Mouse (Mus musculus) left cerebral cortex, adult 8-10 months (tissue): ENCODE measurements at regions not wholly inside any gene's neighbourhood (a gene's known extent, or its start where the extent isn't known, plus 50 kb on each side); places are given as distances from the start of the nearest gene placed in this dataset.

ENCODE experiments used
- DNase-seq, 2 experiments: peaks; one replicate each; pipeline ENCODE4 v3.0.0; 2022; ENCODE audit warnings: low spot score in 2 of 2

- DNase-seq = no peak
Observed at GRCm38 (mm10) chr10:17074402-17075027, 648.5 kb upstream of the Cited2 start.

- DNase-seq = no peak
Observed at GRCm38 (mm10) chr10:17075147-17075546, 647.9 kb upstream of the Cited2 start.

- no peak for DNase-seq
Observed at GRCm38 (mm10) chr10:17075576-17075975, 647.4 kb upstream of the Cited2 start.

GRCm38 (mm10) chr10:17076186-17076585, 646.8 kb upstream of the Cited2 start:
- no peak for DNase-seq

GRCm38 (mm10) chr10:17077580-17077979, 645.4 kb upstream of the Cited2 start:
- no peak for DNase-seq

- DNase-seq = no peak
Observed at GRCm38 (mm10) chr10:17080818-17081217, 642.2 kb upstream of the Cited2 start.

- no peak for DNase-seq
Observed at GRCm38 (mm10) chr10:17082926-17083325, 640.1 kb upstream of the Cited2 start.

GRCm38 (mm10) chr10:17102065-17102464, 621.0 kb upstream of the Cited2 start:
- no peak for DNase-seq

GRCm38 (mm10) chr10:17103416-17103815, 619.6 kb upstream of the Cited2 start:
- no peak for DNase-seq

GRCm38 (mm10) chr10:17106831-17107230, 616.2 kb upstream of the Cited2 start:
- no peak for DNase-seq

- DNase-seq = no peak
Observed at GRCm38 (mm10) chr10:17111071-17111470, 611.9 kb upstream of the Cited2 start.

GRCm38 (mm10) chr10:17114805-17115204, 608.2 kb upstream of the Cited2 start:
- no peak for DNase-seq

GRCm38 (mm10) chr10:17129391-17130163, 593.4 kb upstream of the Cited2 start:
- no peak for DNase-seq

GRCm38 (mm10) chr10:17130661-17131060, 592.4 kb upstream of the Cited2 start:
- DNase-seq = no peak

- DNase-seq = no peak
Observed at GRCm38 (mm10) chr10:17131763-17132162, 591.3 kb upstream of the Cited2 start.

GRCm38 (mm10) chr10:17175385-17175784, 547.6 kb upstream of the Cited2 start:
- no peak for DNase-seq

- DNase-seq = no peak
Observed at GRCm38 (mm10) chr10:17177054-17177453, 546.0 kb upstream of the Cited2 start.

- DNase-seq = no peak
Observed at GRCm38 (mm10) chr10:17177503-17178278, 545.3 kb upstream of the Cited2 start.

- no peak for DNase-seq
Observed at GRCm38 (mm10) chr10:17178627-17179026, 544.4 kb upstream of the Cited2 start.

GRCm38 (mm10) chr10:17184418-17184817, 538.6 kb upstream of the Cited2 start:
- DNase-seq = no peak

GRCm38 (mm10) chr10:17196205-17196604, 526.8 kb upstream of the Cited2 start:
- no peak for DNase-seq

- no peak for DNase-seq
Observed at GRCm38 (mm10) chr10:17196636-17197035, 526.4 kb upstream of the Cited2 start.
